Mouse (Mus musculus): ENCODE results near the gene Tex12.

Gene Tex12

GRCm38 (mm10) chr9:50561145-50561917 is at the start of gene Tex12:
TSS of gene Tex12 (minus strand) at chr9:50561325.
- DNase-seq (ENCODE audit: inconsistent ontology term) = no peak

GRCm38 (mm10) chr9:50604338-50604737 is 43.2 kb upstream of the Tex12 start:
- DNase-seq (ENCODE audit: inconsistent ontology term) = no peak

- no peak for DNase-seq (ENCODE audit: inconsistent ontology term)
Observed at GRCm38 (mm10) chr9:50603998-50604324, 42.8 kb upstream of the Tex12 start.

GRCm38 (mm10) chr9:50603189-50603997 is 42.3 kb upstream of the Tex12 start, which contains the start of the genes Sdhd and Timm8b:
TSS of gene Sdhd (minus strand) at chr9:50603812.
TSS of gene Timm8b (plus strand) at chr9:50603910.
- peak; percentile 94 for DNase-seq (ENCODE audit: inconsistent ontology term)

- DNase-seq (ENCODE audit: inconsistent ontology term) = no peak
Observed at GRCm38 (mm10) chr9:50602055-50602845, 41.1 kb upstream of the Tex12 start.

GRCm38 (mm10) chr9:50601536-50601935 is 40.4 kb upstream of the Tex12 start:
- peak; percentile 11 for DNase-seq (ENCODE audit: inconsistent ontology term)

- no peak for DNase-seq (ENCODE audit: inconsistent ontology term)
Observed at GRCm38 (mm10) chr9:50596973-50597372, 35.8 kb upstream of the Tex12 start.

- DNase-seq (ENCODE audit: inconsistent ontology term) = no peak
Observed at GRCm38 (mm10) chr9:50594794-50595417, 33.8 kb upstream of the Tex12 start.

- DNase-seq (ENCODE audit: inconsistent ontology term) = no peak
Observed at GRCm38 (mm10) chr9:50593544-50593943, 32.4 kb upstream of the Tex12 start.

- DNase-seq (ENCODE audit: inconsistent ontology term) = no peak
Observed at GRCm38 (mm10) chr9:50592955-50593354, 31.8 kb upstream of the Tex12 start.

- DNase-seq (ENCODE audit: inconsistent ontology term) = peak; percentile 78
Observed at GRCm38 (mm10) chr9:50590856-50591518, 29.9 kb upstream of the Tex12 start.

GRCm38 (mm10) chr9:50586955-50587354 is 25.8 kb upstream of the Tex12 start:
- DNase-seq (ENCODE audit: inconsistent ontology term) = no peak

- DNase-seq (ENCODE audit: inconsistent ontology term) = no peak
Observed at GRCm38 (mm10) chr9:50585145-50585818, 24.2 kb upstream of the Tex12 start.

- no peak for DNase-seq (ENCODE audit: inconsistent ontology term)
Observed at GRCm38 (mm10) chr9:50580370-50580769, 19.2 kb upstream of the Tex12 start.

GRCm38 (mm10) chr9:50569599-50570525 is 8.7 kb upstream of the Tex12 start:
- peak; percentile 72 for DNase-seq (ENCODE audit: inconsistent ontology term)

GRCm38 (mm10) chr9:50567881-50568280 is 6.8 kb upstream of the Tex12 start:
- DNase-seq (ENCODE audit: inconsistent ontology term) = no peak

GRCm38 (mm10) chr9:50567372-50567771 is 6.2 kb upstream of the Tex12 start:
- DNase-seq (ENCODE audit: inconsistent ontology term) = no peak

- no peak for DNase-seq (ENCODE audit: inconsistent ontology term)
Observed at GRCm38 (mm10) chr9:50565940-50566339, 4.8 kb upstream of the Tex12 start.

- DNase-seq (ENCODE audit: inconsistent ontology term) = peak; percentile 48
Observed at GRCm38 (mm10) chr9:50565173-50565572, 4.0 kb upstream of the Tex12 start.
